Mouse (Mus musculus): ENCODE results near the gene Msl1. TPM values are rescaled to one million over a fixed set of nuclear protein-coding genes. Genes with fewer than 3 reads are reported as not detected.

Gene Msl1
- total RNA-seq, 1 experiment from 2014 or later, result 72.8 TPM

GRCm38 (mm10) chr11:98835725-98836124 lies 40.4 kb downstream of the Msl1 start:
- no peak for ATAC-seq (replicated peaks; ENCODE audit: low read depth, poor library complexity, severe bottlenecking)

GRCm38 (mm10) chr11:98836128-98836527 lies 40.8 kb downstream of the Msl1 start:
- 0 out of 2 replicates have a peak, but pooled peaks have one; percentile 23 for ATAC-seq (replicated peaks; ENCODE audit: low read depth, poor library complexity, severe bottlenecking)

GRCm38 (mm10) chr11:98836651-98837141 lies 41.4 kb downstream of the Msl1 start, which contains the start of gene Rapgefl1:
TSS of gene Rapgefl1 (plus strand) at chr11:98836785.
- ATAC-seq (replicated peaks; ENCODE audit: low read depth, poor library complexity, severe bottlenecking), result peak; percentile 89

- ATAC-seq (replicated peaks; ENCODE audit: low read depth, poor library complexity, severe bottlenecking), result no peak
Measured at GRCm38 (mm10) chr11:98837231-98837704, 42.0 kb downstream of the Msl1 start.

GRCm38 (mm10) chr11:98837917-98838316 lies 42.6 kb downstream of the Msl1 start:
- ATAC-seq (replicated peaks; ENCODE audit: low read depth, poor library complexity, severe bottlenecking), result no peak

GRCm38 (mm10) chr11:98838512-98838911 lies 43.2 kb downstream of the Msl1 start:
- no peak for ATAC-seq (replicated peaks; ENCODE audit: low read depth, poor library complexity, severe bottlenecking)

GRCm38 (mm10) chr11:98839402-98839801 lies 44.1 kb downstream of the Msl1 start:
- ATAC-seq (replicated peaks; ENCODE audit: low read depth, poor library complexity, severe bottlenecking), result no peak

- no peak for ATAC-seq (replicated peaks; ENCODE audit: low read depth, poor library complexity, severe bottlenecking)
Measured at GRCm38 (mm10) chr11:98839897-98840296, 44.6 kb downstream of the Msl1 start.

- ATAC-seq (replicated peaks; ENCODE audit: low read depth, poor library complexity, severe bottlenecking), result no peak
Measured at GRCm38 (mm10) chr11:98846016-98846415, 50.7 kb downstream of the Msl1 start.

GRCm38 (mm10) chr11:98846865-98847604 lies 51.7 kb downstream of the Msl1 start:
- no peak for ATAC-seq (replicated peaks; ENCODE audit: low read depth, poor library complexity, severe bottlenecking)

GRCm38 (mm10) chr11:98849196-98849894 lies 54.0 kb downstream of the Msl1 start:
- no peak for ATAC-seq (replicated peaks; ENCODE audit: low read depth, poor library complexity, severe bottlenecking)

- peak; percentile 30; the same call in 1 of the 2 replicates for ATAC-seq (replicated peaks; ENCODE audit: low read depth, poor library complexity, severe bottlenecking)
Measured at GRCm38 (mm10) chr11:98850100-98851093, 55.1 kb downstream of the Msl1 start.

GRCm38 (mm10) chr11:98854116-98854515 lies 58.8 kb downstream of the Msl1 start:
- no peak for ATAC-seq (replicated peaks; ENCODE audit: low read depth, poor library complexity, severe bottlenecking)

- ATAC-seq (replicated peaks; ENCODE audit: low read depth, poor library complexity, severe bottlenecking), result no peak
Measured at GRCm38 (mm10) chr11:98854659-98855058, 59.3 kb downstream of the Msl1 start.

Other genes with a start within 250 kb of the Msl1 start
- gene Ikzf3, start 249.5 kb upstream of the Msl1 start, total RNA-seq (2017), result 0.15 TPM in 1 of 2 replicates, not detected in the other
- 0.59 and 2.8 TPM in 2 replicates for gene Zpbp2, start 244.4 kb upstream of the Msl1 start, total RNA-seq (2017)
- 17.9 and 19.2 TPM in 2 replicates for gene Ormdl3, start 208.1 kb upstream of the Msl1 start, total RNA-seq (2017)
- not detected in 2 replicates for gene Lrrc3c, start 197.2 kb upstream of the Msl1 start, total RNA-seq (2017)
- 5.8 and 9.3 TPM in 2 replicates for gene Gm12355, start 169.9 kb upstream of the Msl1 start, total RNA-seq (2017)
- gene Gsdma3, start 169.2 kb upstream of the Msl1 start, total RNA-seq (2017), result not detected in 2 replicates
- not detected in 2 replicates for gene Gsdma2, start 148.8 kb upstream of the Msl1 start, total RNA-seq (2017)
- gene Gsdma, start 131.2 kb upstream of the Msl1 start, total RNA-seq (2017), result 0.05 TPM in 1 of 2 replicates, not detected in the other
- gene Psmd3, start 113.0 kb upstream of the Msl1 start, total RNA-seq (2017), result 53.7 and 88.9 TPM in 2 replicates
- not detected in 2 replicates for gene Csf3, start 94.3 kb upstream of the Msl1 start, total RNA-seq (2017)
- 39.5 and 43.7 TPM in 2 replicates for gene Med24, start 66.1 kb upstream of the Msl1 start, total RNA-seq (2017)
- gene Thra, start 54.9 kb upstream of the Msl1 start, total RNA-seq (2017), result 23.6 and 33.2 TPM in 2 replicates
- gene Nr1d1, start 20.2 kb upstream of the Msl1 start, total RNA-seq (2017), result 0.58 and 1.6 TPM in 2 replicates
- gene Casc3, start 9.4 kb downstream of the Msl1 start, total RNA-seq (2017), result 39.5 and 46.5 TPM in 2 replicates
- gene Rapgefl1, start 41.3 kb downstream of the Msl1 start, total RNA-seq (2017), result 0.53 and 0.64 TPM in 2 replicates
- 4.6 and 6.4 TPM in 2 replicates for gene Wipf2, start 68.1 kb downstream of the Msl1 start, total RNA-seq (2017)
- 41.1 and 47.2 TPM in 2 replicates for gene Cdc6, start 112.3 kb downstream of the Msl1 start, total RNA-seq (2017)
- 1.2 and 5.6 TPM in 2 replicates for gene Rara, start 132.3 kb downstream of the Msl1 start, total RNA-seq (2017)
- not detected in 2 replicates for gene Gjd3, start 187.5 kb downstream of the Msl1 start, total RNA-seq (2017)
- 622 and 650 TPM in 2 replicates for gene Top2a, start 228.7 kb downstream of the Msl1 start, total RNA-seq (2017)
- gene Igfbp4, start 245.7 kb downstream of the Msl1 start, total RNA-seq (2017), result 177 and 183 TPM in 2 replicates

Measured in common myeloid progenitor, adult 5-6 weeks (primary cell).